Mouse (Mus musculus) spleen, postnatal 36 days (tissue): ENCODE results near the gene Dmrtb1.

Experiments used
- DNase-seq, 2 experiments: peaks; one replicate each; pipeline ENCODE4 v3.0.0; 2022; ENCODE audit warnings: low spot score in 2 of 2, mixed read lengths in 1 of 2

Dmrtb1 gene

GRCm38 (mm10) chr4:107681099-107681849, 2.8 kb downstream of the Dmrtb1 start:
- no peak for DNase-seq

GRCm38 (mm10) chr4:107680311-107681098, 3.5 kb downstream of the Dmrtb1 start:
- no peak for DNase-seq

GRCm38 (mm10) chr4:107675645-107676044, 8.4 kb downstream of the Dmrtb1 start:
- DNase-seq: no peak

GRCm38 (mm10) chr4:107674322-107674644, 9.7 kb downstream of the Dmrtb1 start:
- no peak for DNase-seq

- DNase-seq: peak; percentile 62 to 66
These were observed 10.2 kb downstream of the Dmrtb1 start for GRCm38 (mm10) chr4:107673638-107674321.

- no peak for DNase-seq
These were observed 13.3 kb downstream of the Dmrtb1 start for GRCm38 (mm10) chr4:107670731-107671130.

GRCm38 (mm10) chr4:107668514-107668913, 15.5 kb downstream of the Dmrtb1 start:
- no peak for DNase-seq

- no peak for DNase-seq
These were observed 23.4 kb downstream of the Dmrtb1 start for GRCm38 (mm10) chr4:107660649-107661048.

GRCm38 (mm10) chr4:107653280-107653643, 30.8 kb downstream of the Dmrtb1 start:
- no peak for DNase-seq

GRCm38 (mm10) chr4:107652598-107653279, 31.3 kb downstream of the Dmrtb1 start:
- DNase-seq: peak in 1 of 2 experiments; percentile 17

GRCm38 (mm10) chr4:107651021-107651496, 33.0 kb downstream of the Dmrtb1 start:
- DNase-seq: no peak

- no peak for DNase-seq
These were observed 35.0 kb downstream of the Dmrtb1 start for GRCm38 (mm10) chr4:107648959-107649485.

- DNase-seq: no peak
These were observed 42.4 kb downstream of the Dmrtb1 start for GRCm38 (mm10) chr4:107641624-107642023.

GRCm38 (mm10) chr4:107638303-107638702, 45.7 kb downstream of the Dmrtb1 start:
- no peak for DNase-seq

GRCm38 (mm10) chr4:107637670-107638069, 46.4 kb downstream of the Dmrtb1 start:
- DNase-seq: peak in 1 of 2 experiments; percentile 19

GRCm38 (mm10) chr4:107636099-107636498, 47.9 kb downstream of the Dmrtb1 start:
- no peak for DNase-seq

GRCm38 (mm10) chr4:107634631-107635030, 49.4 kb downstream of the Dmrtb1 start:
- DNase-seq: no peak

GRCm38 (mm10) chr4:107628921-107629411, 55.1 kb downstream of the Dmrtb1 start:
- no peak for DNase-seq

- no peak for DNase-seq
These were observed 55.8 kb downstream of the Dmrtb1 start for GRCm38 (mm10) chr4:107628226-107628625.
